Mouse (Mus musculus) stomach, embryonic 16.5 days (tissue): ENCODE data around the gene Gtf2h4. TPM values are rescaled to one million over a fixed set of nuclear protein-coding genes. Genes with fewer than 3 reads are reported as not detected.

Experiments used
- ATAC-seq: fragments of 200-750 bp; cut with Nextera tagmentation; 2 replicates; pipeline ENCODE4 v1.8.0; 2017; ENCODE audit warnings: moderate number of reproducible peaks, moderate TSS enrichment; ENCODE audit not compliant: insufficient read depth, low FRiP score
- H3K27ac ChIP-seq: fragments of 300-500 bp; sonication (generic); 2 replicates; pipeline ENCODE4 v1.5.1; 2014; ENCODE audit warnings: low read length
- H3K27me3 ChIP-seq: fragments of 300-500 bp; sonication (generic); 2 replicates; pipeline ENCODE4 v1.6.1; 2014; ENCODE audit warnings: low read length, control low read depth, mixed read lengths; ENCODE audit not compliant: control insufficient read depth, insufficient read depth
- H3K36me3 ChIP-seq: fragments of 300-500 bp; sonication (generic); 2 replicates; pipeline ENCODE4 v1.6.1; 2014; ENCODE audit warnings: low read length; ENCODE audit not compliant: control insufficient read depth, insufficient read depth
- H3K4me1 ChIP-seq: fragments of 300-500 bp; sonication (generic); 2 replicates; pipeline ENCODE4 v1.6.1; 2014; ENCODE audit warnings: low read length, control low read depth, mixed read lengths; ENCODE audit not compliant: control insufficient read depth, insufficient read depth
- H3K4me2 ChIP-seq: fragments of 300-500 bp; sonication (generic); 2 replicates; pipeline ENCODE4 v1.6.1; 2014; ENCODE audit warnings: low read depth, low read length, mixed read lengths
- H3K4me3 ChIP-seq: fragments of 300-500 bp; sonication (generic); replicated peaks from 2 replicates; pipeline ENCODE4 v1.5.1; 2014; ENCODE audit warnings: mild to moderate bottlenecking, low read length
- H3K9ac ChIP-seq: fragments of 300-500 bp; sonication (generic); 2 replicates; pipeline ENCODE4 v1.6.1; 2014; ENCODE audit warnings: low read length
- H3K9me3 ChIP-seq: fragments of 300-500 bp; sonication (generic); replicated peaks from 2 replicates; pipeline ENCODE4 v1.6.1; 2016; ENCODE audit warnings: low read length, control low read depth; ENCODE audit not compliant: control insufficient read depth
- WGBS: fragments of 180-500 bp; shearing (Covaris S2); extraction: QIAGEN DNeasy Blood & Tissue Kit; methylation state at CpG from one replicate; pipeline ENCODE4 v1.1.7; 2014; 5-methylcytosine and 5-hydroxymethylcytosine counted together
- polyA plus RNA-seq: library from polyadenylated mRNA; unstranded; fragments of >200 nt; fragmentation: Nextera tagmentation; extraction: Ambion mirVana; gene quantifications from 2 replicates; pipeline ENCODE4 v1.2.1, GENCODE M21; 2015

The Gtf2h4 gene
- polyA plus RNA-seq, 1 experiment from 2014 or later: 38.6 TPM

- no peak for ATAC-seq
- 42% methylated on average over 5 of the region's 5 CpGs for WGBS
Measured at GRCm38 (mm10) chr17:35636363-35636762, 37.2 kb downstream of the Gtf2h4 start.

GRCm38 (mm10) chr17:35635699-35636111 lies 37.8 kb downstream of the Gtf2h4 start:
- ATAC-seq: peak; percentile 31
- H3K9ac ChIP-seq: peak overlapping the region; percentile 70

More at GRCm38 (mm10) chr17:35636363-35636762, 37.2 kb downstream of the Gtf2h4 start:
- Histone ChIP-seq H3K36me3 (no peaks in the 10 kb centered on the region), H3K9ac (no peak overlapping the region), H3K9me3 (no peaks in the 10 kb centered on the region), H3K4me2 (peak overlapping the region; percentile 78; the same call in 1 of the 2 replicates), H3K27me3 (no peaks in the 10 kb centered on the region), H3K4me1 (peaks cover 11% of the 10 kb centered on the region), H3K27ac (no peak overlapping the region), H3K4me3 (no peak overlapping the region)

DNA sequence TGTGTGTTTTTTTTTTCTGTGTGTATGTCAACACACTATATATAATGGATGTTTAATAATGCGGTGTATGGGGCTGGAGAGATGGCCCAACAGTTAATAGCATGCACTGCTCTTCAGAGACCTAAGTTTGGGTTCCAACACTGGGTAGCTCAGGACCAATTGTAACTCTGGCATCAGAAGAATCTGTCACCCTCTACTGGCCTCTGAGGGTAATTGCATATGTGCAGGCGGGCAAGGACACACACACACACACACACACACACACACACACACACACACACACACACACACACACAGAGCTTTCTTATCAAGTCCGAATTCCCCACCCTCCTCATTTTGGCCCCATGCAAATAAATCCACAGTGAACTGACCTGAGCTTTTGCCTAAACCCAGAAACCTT lies 38.3 kb downstream of the Gtf2h4 start:
- Histone ChIP-seq H3K27ac (no peak overlapping the region), H3K4me3 (no peak overlapping the region), H3K9ac (no peak overlapping the region), H3K9me3 (no peaks in the 10 kb centered on the region), H3K27me3 (no peaks in the 10 kb centered on the region), H3K4me1 (peaks cover 11% of the 10 kb centered on the region), H3K36me3 (no peaks in the 10 kb centered on the region), H3K4me2 (no peak overlapping the region)
- 69% methylated on average over 3 of the region's 3 CpGs for WGBS
- ATAC-seq: no peak

More at GRCm38 (mm10) chr17:35635699-35636111, 37.8 kb downstream of the Gtf2h4 start:
- no peaks in the 10 kb centered on the region for H3K9me3 ChIP-seq
- H3K4me1 ChIP-seq: peaks cover 11% of the 10 kb centered on the region
- peak overlapping the region; percentile 78 for H3K4me2 ChIP-seq
- H3K27ac ChIP-seq: peak overlapping the region; percentile 58; the same call in 1 of the 2 replicates
- peak overlapping the region; percentile 49 for H3K4me3 ChIP-seq
- WGBS: under 1% methylated on average over 15 of the region's 15 CpGs
- H3K27me3 ChIP-seq: no peaks in the 10 kb centered on the region
- no peaks in the 10 kb centered on the region for H3K36me3 ChIP-seq

GRCm38 (mm10) chr17:35633992-35634391 lies 39.5 kb downstream of the Gtf2h4 start:
- peak; percentile 61; the same call in 1 of the 2 replicates for ATAC-seq
- no peaks in the 10 kb centered on the region for H3K27me3 ChIP-seq
- H3K4me2 ChIP-seq: no peak overlapping the region
- peak overlapping the region; percentile 21 for H3K27ac ChIP-seq
- WGBS: 17% methylated on average over 1 of the region's 1 CpGs
- peaks cover 11% of the 10 kb centered on the region for H3K4me1 ChIP-seq
- no peak overlapping the region for H3K4me3 ChIP-seq
- no peaks in the 10 kb centered on the region for H3K9me3 ChIP-seq
- no peak overlapping the region for H3K9ac ChIP-seq
- no peaks in the 10 kb centered on the region for H3K36me3 ChIP-seq

- H3K9me3 ChIP-seq: no peaks in the 10 kb centered on the region
- H3K9ac ChIP-seq: no peak within 1 kb of the TSS
- ATAC-seq: no peak
- WGBS: 84% methylated on average over 7 of the region's 7 CpGs
- no peaks in the 10 kb centered on the region for H3K27me3 ChIP-seq
- H3K4me2 ChIP-seq: no peak within 1 kb of the TSS
- no peak within 1 kb of the TSS for H3K27ac ChIP-seq
- no peaks in the 10 kb centered on the region for H3K36me3 ChIP-seq
- H3K4me3 ChIP-seq: no peak within 1 kb of the TSS
- H3K4me1 ChIP-seq: no peaks in the 10 kb centered on the region
Measured at GRCm38 (mm10) chr17:35626537-35626936, 47.0 kb downstream of the Gtf2h4 start, which contains the start of gene Gm9573. Gm9573 (minus strand) TSS chr17:35626637.

Other genes with a start within 250 kb of the Gtf2h4 start
- 0.86 and 1.1 TPM in 2 replicates for gene H2-Q6, start 248.9 kb downstream of the Gtf2h4 start, polyA plus RNA-seq
- gene H2-Q7, start 234.6 kb downstream of the Gtf2h4 start, polyA plus RNA-seq: 3.6 and 4.2 TPM in 2 replicates
- gene H2-Q10, start 203.7 kb downstream of the Gtf2h4 start, polyA plus RNA-seq: 17.9 and 22.4 TPM in 2 replicates
- gene Pou5f1, start 167.7 kb downstream of the Gtf2h4 start, polyA plus RNA-seq: not detected in 2 replicates
- gene Tcf19, start 156.9 kb downstream of the Gtf2h4 start, polyA plus RNA-seq: 79.6 and 83.1 TPM in 2 replicates
- gene Cchcr1, start 156.6 kb downstream of the Gtf2h4 start, polyA plus RNA-seq: 17.5 and 19.4 TPM in 2 replicates
- gene Psors1c2, start 140.5 kb downstream of the Gtf2h4 start, polyA plus RNA-seq: 1.3 and 2.0 TPM in 2 replicates
- 7.7 and 24.9 TPM in 2 replicates for gene Cdsn, start 121.6 kb downstream of the Gtf2h4 start, polyA plus RNA-seq
- gene 2300002M23Rik, start 106.3 kb downstream of the Gtf2h4 start, polyA plus RNA-seq: 115 and 211 TPM in 2 replicates
- 10.2 and 14.0 TPM in 2 replicates for gene Sfta2, start 72.2 kb downstream of the Gtf2h4 start, polyA plus RNA-seq
- 2.9 and 4.5 TPM in 2 replicates for gene Gm9573, start 47.1 kb downstream of the Gtf2h4 start, polyA plus RNA-seq
- gene Mucl3, start 30.0 kb downstream of the Gtf2h4 start, polyA plus RNA-seq: 71.0 and 145 TPM in 2 replicates
- 17.2 and 17.4 TPM in 2 replicates for gene Vars2, start 6.1 kb downstream of the Gtf2h4 start, polyA plus RNA-seq
- gene Ddr1, start 30.9 kb upstream of the Gtf2h4 start, polyA plus RNA-seq: 81.5 and 86.5 TPM in 2 replicates
- 22.1 and 24.4 TPM in 2 replicates for gene Ier3, start 147.9 kb upstream of the Gtf2h4 start, polyA plus RNA-seq
- gene Flot1, start 149.5 kb upstream of the Gtf2h4 start, polyA plus RNA-seq: 55.8 and 58.2 TPM in 2 replicates
- 649 and 665 TPM in 2 replicates for gene Tubb5, start 164.6 kb upstream of the Gtf2h4 start, polyA plus RNA-seq
- gene Mdc1, start 167.8 kb upstream of the Gtf2h4 start, polyA plus RNA-seq: 11.7 and 16.2 TPM in 2 replicates
- 48.9 and 51.5 TPM in 2 replicates for gene Nrm, start 187.6 kb upstream of the Gtf2h4 start, polyA plus RNA-seq
- gene Ppp1r18, start 191.9 kb upstream of the Gtf2h4 start, polyA plus RNA-seq: 20.1 and 20.2 TPM in 2 replicates
- gene Dhx16, start 206.1 kb upstream of the Gtf2h4 start, polyA plus RNA-seq: 33.8 and 44.1 TPM in 2 replicates
- gene 2310061I04Rik, start 223.7 kb upstream of the Gtf2h4 start, polyA plus RNA-seq: 19.1 and 22.9 TPM in 2 replicates
- gene Atat1, start 236.3 kb upstream of the Gtf2h4 start, polyA plus RNA-seq: 50.8 and 51.9 TPM in 2 replicates
- gene Mrps18b, start 242.7 kb upstream of the Gtf2h4 start, polyA plus RNA-seq: 83.2 and 87.3 TPM in 2 replicates
- gene Ppp1r10, start 242.7 kb upstream of the Gtf2h4 start, polyA plus RNA-seq: 33.1 and 34.3 TPM in 2 replicates